Mouse (Mus musculus): ENCODE measurements at regions not wholly inside any gene's neighbourhood (a gene's known extent, or its start where the extent isn't known, plus 50 kb on each side); places are given as distances from the start of the nearest gene placed in this dataset.

GRCm38 (mm10) chr17:83914603-83915002, 66.8 kb upstream of the Haao start:
- TF ChIP-seq CTCF (IDR thresholded peaks at IDR 0.05; ENCODE audit: borderline replicate concordance, insufficient read depth, low read depth, low read length) = no peak
- no peak for TF ChIP-seq POLR2A (IDR thresholded peaks at IDR 0.05; ENCODE audit: borderline replicate concordance, insufficient read depth, low read length)

Data from cerebellum, adult 2 months (tissue).